Mouse (Mus musculus) MEL (cell line): ENCODE measurements around the gene Insm1. TPM values are rescaled to one million over a fixed set of nuclear protein-coding genes. Genes with fewer than 3 reads are reported as not detected.

ENCODE experiments used
- DNase-seq: peaks from one replicate; pipeline ENCODE4 v3.0.0; 2011; ENCODE audit warnings: low read depth, low spot score
- H3K27ac ChIP-seq: 2 replicates; pipeline ENCODE4 v1.5.1; 2012; ENCODE audit warnings: low read depth, mild to moderate bottlenecking, control low read depth, low read length, moderate library complexity; ENCODE audit not compliant: control insufficient read depth
- H3K27me3 ChIP-seq, 2 experiments: fragments of 150-350 bp in 1 of 2; sonication (generic) in 1 of 2; 2 replicates each; pipeline ENCODE4 v1.6.1; 2012; ENCODE audit warnings: low read length in 2 of 2, mild to moderate bottlenecking in 2 of 2, improper control_type of control experiment in 1 of 2, moderate library complexity in 1 of 2; ENCODE audit not compliant: insufficient read depth in 2 of 2, control insufficient read depth in 1 of 2
- H3K36me3 ChIP-seq, 2 experiments: 2 replicates each; pipeline ENCODE4 v1.6.1; 2012 to 2014; ENCODE audit warnings: low read length in 2 of 2, improper control_type of control experiment in 1 of 2, inconsistent platforms in 1 of 2, mild to moderate bottlenecking in 1 of 2; ENCODE audit not compliant: insufficient read depth in 2 of 2, control insufficient read depth in 1 of 2
- H3K4me1 ChIP-seq, 2 experiments: fragments of 150-350 bp in 1 of 2; sonication (generic) in 1 of 2; 2 replicates each; pipeline ENCODE4 v1.6.1; 2012; ENCODE audit warnings: low read length in 2 of 2, improper control_type of control experiment in 1 of 2, mild to moderate bottlenecking in 1 of 2; ENCODE audit not compliant: insufficient read depth in 2 of 2, control insufficient read depth in 1 of 2
- H3K4me3 ChIP-seq, 2 experiments: fragments of 150-350 bp in 1 of 2; sonication (generic) in 1 of 2; 2 replicates each; pipeline ENCODE4 v1.5.1; 2012; ENCODE audit warnings: low read depth in 2 of 2, low read length in 2 of 2, mild to moderate bottlenecking in 2 of 2, moderate library complexity in 2 of 2, control low read depth in 1 of 2, improper control_type of control experiment in 1 of 2; ENCODE audit not compliant: control insufficient read depth in 1 of 2, insufficient read depth in 1 of 2
- H3K79me2 ChIP-seq: 2 replicates; pipeline ENCODE4 v1.6.1; 2012; ENCODE audit warnings: mild to moderate bottlenecking, low read length, moderate library complexity; ENCODE audit not compliant: control insufficient read depth, poor library complexity, insufficient read depth
- H3K9ac ChIP-seq: 2 replicates; pipeline ENCODE4 v1.6.1; 2012; ENCODE audit warnings: low read depth, mild to moderate bottlenecking, control low read depth, low read length, moderate library complexity; ENCODE audit not compliant: control insufficient read depth, poor library complexity, severe bottlenecking
- H3K9me3 ChIP-seq: fragments of 150-350 bp; sonication (generic); replicated peaks from 2 replicates; pipeline ENCODE4 v1.6.1; 2012; ENCODE audit warnings: mild to moderate bottlenecking, low read length, improper control_type of control experiment, moderate library complexity; ENCODE audit not compliant: insufficient read depth
- BHLHE40 ChIP-seq: IDR thresholded peaks from 2 replicates; pipeline ENCODE4 v1.6.1; 2012; ENCODE audit warnings: low read depth, mild to moderate bottlenecking, inconsistent platforms, low read length, improper control_type of control experiment, borderline replicate concordance
- CHD1 ChIP-seq: IDR thresholded peaks from 2 replicates; pipeline ENCODE4 v1.6.1; 2012; ENCODE audit warnings: low read depth, mild to moderate bottlenecking, inconsistent platforms, low read length, improper control_type of control experiment
- CHD2 ChIP-seq: IDR thresholded peaks from 2 replicates; pipeline ENCODE4 v1.6.1; 2011; ENCODE audit warnings: low read length, improper control_type of control experiment
- CTCF ChIP-seq, 3 experiments: IDR thresholded peaks in 2 of 3; conservative IDR thresholded peaks in 1 of 3; 2 replicates each; pipeline ENCODE4 v1.5.1; 2011 to 2012; ENCODE audit warnings: low read length in 3 of 3, low read depth in 2 of 3, mild to moderate bottlenecking in 2 of 3, improper control_type of control experiment in 1 of 3, inconsistent platforms in 1 of 3, mixed read lengths in 1 of 3, moderate library complexity in 1 of 3; ENCODE audit not compliant: control insufficient read depth in 1 of 3, insufficient read depth in 1 of 3, poor library complexity in 1 of 3, severe bottlenecking in 1 of 3
- E2F4 ChIP-seq: IDR thresholded peaks from 2 replicates; pipeline ENCODE4 v1.6.1; 2011; ENCODE audit warnings: low read depth, low read length, improper control_type of control experiment, borderline replicate concordance
- EP300 ChIP-seq, 2 experiments: IDR thresholded peaks; 2 replicates each; pipeline ENCODE4 v1.6.1; 2011; ENCODE audit warnings: improper control_type of control experiment in 2 of 2, low read length in 2 of 2, low read depth in 1 of 2, mild to moderate bottlenecking in 1 of 2
- HCFC1 ChIP-seq: IDR thresholded peaks from 2 replicates; pipeline ENCODE4 v1.6.1; 2012; ENCODE audit warnings: low read depth, mild to moderate bottlenecking, inconsistent platforms, low read length, improper control_type of control experiment, moderate library complexity
- MAFK ChIP-seq: IDR thresholded peaks from 2 replicates; pipeline ENCODE4 v1.6.1; 2011; ENCODE audit warnings: low read depth, mild to moderate bottlenecking, low read length, improper control_type of control experiment, borderline replicate concordance
- MAZ ChIP-seq: IDR thresholded peaks from 2 replicates; pipeline ENCODE4 v1.6.1; 2012; ENCODE audit warnings: low read depth, mild to moderate bottlenecking, inconsistent platforms, low read length, improper control_type of control experiment
- MEF2A ChIP-seq: IDR thresholded peaks from 2 replicates; pipeline ENCODE4 v1.6.1; 2014; ENCODE audit warnings: low read depth, mild to moderate bottlenecking, inconsistent platforms, low read length, improper control_type of control experiment; ENCODE audit not compliant: poor library complexity, insufficient replicate concordance, severe bottlenecking; ENCODE audit errors: extremely low read depth
- MXI1 ChIP-seq: IDR thresholded peaks from 2 replicates; pipeline ENCODE4 v1.6.1; 2011; ENCODE audit warnings: mild to moderate bottlenecking, low read depth, low read length, improper control_type of control experiment
- MYB ChIP-seq: IDR thresholded peaks from 2 replicates; pipeline ENCODE4 v1.6.1; 2011; ENCODE audit warnings: mild to moderate bottlenecking, low read depth, low read length, improper control_type of control experiment
- MYC ChIP-seq: IDR thresholded peaks from 2 replicates; pipeline ENCODE4 v1.6.1; 2011; ENCODE audit warnings: low read depth, mild to moderate bottlenecking, low read length, improper control_type of control experiment, moderate library complexity
- NELFE ChIP-seq: IDR thresholded peaks from 2 replicates; pipeline ENCODE4 v1.6.1; 2011; ENCODE audit warnings: low read depth, low read length, improper control_type of control experiment
- NRF1 ChIP-seq: IDR thresholded peaks from 2 replicates; pipeline ENCODE4 v1.6.1; 2014; ENCODE audit warnings: low read depth, mild to moderate bottlenecking, inconsistent platforms, low read length, improper control_type of control experiment, moderate library complexity; ENCODE audit not compliant: poor library complexity, insufficient read depth, severe bottlenecking
- RAD21 ChIP-seq: IDR thresholded peaks from 2 replicates; pipeline ENCODE4 v1.6.1; 2011; ENCODE audit warnings: mild to moderate bottlenecking, low read depth, low read length, improper control_type of control experiment
- RCOR1 ChIP-seq: IDR thresholded peaks from 2 replicates; pipeline ENCODE4 v1.6.1; 2012; ENCODE audit warnings: low read depth, mild to moderate bottlenecking, inconsistent platforms, low read length, improper control_type of control experiment
- TCF12 ChIP-seq: IDR thresholded peaks from 2 replicates; pipeline ENCODE4 v1.6.1; 2014; ENCODE audit warnings: low read depth, mild to moderate bottlenecking, inconsistent platforms, low read length, improper control_type of control experiment, moderate library complexity
- UBTF ChIP-seq: IDR thresholded peaks from 2 replicates; pipeline ENCODE4 v1.6.1; 2012; ENCODE audit warnings: low read depth, mild to moderate bottlenecking, inconsistent platforms, low read length, improper control_type of control experiment, moderate library complexity, borderline replicate concordance; ENCODE audit not compliant: insufficient read depth
- USF2 ChIP-seq, 2 experiments: IDR thresholded peaks; 2 replicates each; pipeline ENCODE4 v1.6.1; 2011 to 2012; ENCODE audit warnings: improper control_type of control experiment in 2 of 2, low read length in 2 of 2, borderline replicate concordance in 1 of 2, inconsistent platforms in 1 of 2, low read depth in 1 of 2, mild to moderate bottlenecking in 1 of 2; ENCODE audit not compliant: insufficient read depth in 1 of 2
- ZC3H11A ChIP-seq: IDR thresholded peaks from 2 replicates; pipeline ENCODE4 v1.6.1; 2012; ENCODE audit warnings: low read depth, mild to moderate bottlenecking, inconsistent platforms, low read length, improper control_type of control experiment
- ZNF384 ChIP-seq: IDR thresholded peaks from 2 replicates; pipeline ENCODE4 v1.6.1; 2012; ENCODE audit warnings: low read depth, mild to moderate bottlenecking, inconsistent platforms, low read length, improper control_type of control experiment
- polyA plus RNA-seq, 2 experiments: library from polyadenylated mRNA; stranded (reverse) in 1 of 2; unstranded in 1 of 2; fragments of >175 nt in 1 of 2; fragments of >200 nt in 1 of 2; gene quantifications; 2 replicates each; pipeline versions ENCODE4 v1.2.1 to v1.2.4; 2012; ENCODE audit warnings: low replicate concordance in 2 of 2, low read depth in 1 of 2; ENCODE audit not compliant: insufficient read length in 2 of 2, insufficient read depth in 1 of 2, missing spikeins in 1 of 2
- total RNA-seq: library from RNA; depleted of rRNA; stranded (reverse); fragments of 300-350 nt; gene quantifications from 2 replicates; pipeline ENCODE4 v1.2.3, GENCODE M21; 2012

Gene Insm1
- total and polyA plus RNA-seq, 3 experiments: not detected

GRCm38 (mm10) chr2:146223176-146223905 lies 1.6 kb downstream of the Insm1 start:
- no peak for DNase-seq
- Histone ChIP-seq H3K27me3 (no peaks in the 10 kb centered on the region), H3K36me3 (no peaks in the 10 kb centered on the region), H3K27ac (no peak overlapping the region), H3K4me1 (no peaks in the 10 kb centered on the region), H3K4me3 (no peak overlapping the region), H3K79me2 (no peaks in the 10 kb centered on the region), H3K9me3 (no peaks in the 10 kb centered on the region), H3K9ac (no peak overlapping the region)
- TF ChIP-seq ZC3H11A (no peak), EP300 (IDR thresholded peaks at IDR 0.05; ENCODE audit: low read depth in 1 of 2, low read length in 2 of 2) (no peak), UBTF (no peak), RAD21 (no peak), MAFK (no peak), HCFC1 (no peak), MEF2A (no peak), MAZ (no peak), NRF1 (no peak), MYB (no peak), ZNF384 (no peak), E2F4 (no peak), CHD1 (no peak), CTCF (IDR thresholded peaks at IDR 0.05 in 2 of 3, conservative IDR thresholded peaks at IDR 0.05 in 1 of 3; ENCODE audit: control insufficient read depth in 1 of 3, insufficient read depth in 1 of 3, low read depth in 2 of 3, low read length in 3 of 3, poor library complexity in 1 of 3, severe bottlenecking in 1 of 3) (no peak), TCF12 (no peak), CHD2 (no peak), MXI1 (no peak), BHLHE40 (no peak), RCOR1 (no peak)

GRCm38 (mm10) chr2:146224141-146224540 lies 2.4 kb downstream of the Insm1 start:
- Histone ChIP-seq H3K9ac (no peak overlapping the region), H3K27me3 (no peaks in the 10 kb centered on the region; a peak in 1 of 4 replicates), H3K27ac (no peak overlapping the region), H3K9me3 (no peaks in the 10 kb centered on the region), H3K36me3 (no peaks in the 10 kb centered on the region), H3K79me2 (no peaks in the 10 kb centered on the region), H3K4me1 (no peaks in the 10 kb centered on the region), H3K4me3 (no peak overlapping the region)
- no peak for DNase-seq
- TF ChIP-seq UBTF (no peak), MAFK (no peak), NELFE (no peak), NRF1 (no peak), MYC (no peak), USF2 (IDR thresholded peaks at IDR 0.05; ENCODE audit: borderline replicate concordance in 1 of 2, insufficient read depth in 1 of 2, low read depth in 1 of 2, low read length in 2 of 2) (no peak), ZC3H11A (no peak), E2F4 (no peak), CTCF (IDR thresholded peaks at IDR 0.05 in 2 of 3, conservative IDR thresholded peaks at IDR 0.05 in 1 of 3; ENCODE audit: control insufficient read depth in 1 of 3, insufficient read depth in 1 of 3, low read depth in 2 of 3, low read length in 3 of 3, poor library complexity in 1 of 3, severe bottlenecking in 1 of 3) (no peak), CHD2 (no peak), MXI1 (no peak)
